Mouse (Mus musculus): Measurements from ENCODE around the gene Srd5a2. TPM values are rescaled to one million over a fixed set of nuclear protein-coding genes. Genes with fewer than 3 reads are reported as not detected.
A peak's percentile ranks its signal among the peaks of the same experiment; 100 is the strongest.

The Srd5a2 gene
- polyA plus RNA-seq, 1 experiment: 2.8 TPM

GRCm38 (mm10) chr17:74048229-74048816 is 607 bp upstream of the Srd5a2 start:
- Histone ChIP-seq H3K4me3 (ENCODE audit: insufficient read depth, low read depth, low read length) (no peak overlapping the region), H3K27ac (ENCODE audit: insufficient read depth, low read depth, low read length) (no peak overlapping the region), H3K4me1 (ENCODE audit: control insufficient read depth, insufficient read depth, low read length) (peaks cover 6% of the 10 kb centered on the region; the same call in 1 of the 2 replicates), H3K27me3 (replicated peaks; ENCODE audit: control insufficient read depth, insufficient read depth, low read length) (no peaks in the 10 kb centered on the region), H3K36me3 (ENCODE audit: control insufficient read depth, insufficient read depth, low read length) (no peaks in the 10 kb centered on the region)
- WGBS: 4% methylated on average over 19 of the region's 19 CpGs
- TF ChIP-seq POLR2A (IDR thresholded peaks at IDR 0.05; ENCODE audit: low read depth, low read length) (no peak), CTCF (conservative IDR thresholded peaks at IDR 0.05; ENCODE audit: insufficient read depth, insufficient read length, low read depth, low read length) (no peak)
- DNase-seq: no peak

- no peaks in the 10 kb centered on the region for H3K27me3 ChIP-seq (replicated peaks; ENCODE audit: control insufficient read depth, insufficient read depth, low read length)
- H3K36me3 ChIP-seq (ENCODE audit: control insufficient read depth, insufficient read depth, low read length): no peaks in the 10 kb centered on the region
- peaks cover 7% of the 10 kb centered on the region; the same call in 1 of the 2 replicates for H3K4me1 ChIP-seq (ENCODE audit: control insufficient read depth, insufficient read depth, low read length)
- peak; percentile 93 for DNase-seq
- no peak overlapping the region for H3K27ac ChIP-seq (ENCODE audit: insufficient read depth, low read depth, low read length)
- no peak for TF ChIP-seq POLR2A (IDR thresholded peaks at IDR 0.05; ENCODE audit: low read depth, low read length)
- TF ChIP-seq CTCF (conservative IDR thresholded peaks at IDR 0.05; ENCODE audit: insufficient read depth, insufficient read length, low read depth, low read length): no peak
- no peak overlapping the region for H3K4me3 ChIP-seq (ENCODE audit: insufficient read depth, low read depth, low read length)
- 26% methylated on average over 4 of the region's 4 CpGs for WGBS
These were observed 4.0 kb downstream of the Srd5a2 start for GRCm38 (mm10) chr17:74043754-74044153.

GRCm38 (mm10) chr17:74020526-74021203 is 27.1 kb downstream of the Srd5a2 start:
- Histone ChIP-seq H3K27ac (ENCODE audit: insufficient read depth, low read depth, low read length) (no peak overlapping the region), H3K36me3 (ENCODE audit: control insufficient read depth, insufficient read depth, low read length) (no peaks in the 10 kb centered on the region), H3K4me1 (ENCODE audit: control insufficient read depth, insufficient read depth, low read length) (no peaks in the 10 kb centered on the region), H3K4me3 (ENCODE audit: insufficient read depth, low read depth, low read length) (no peak overlapping the region), H3K27me3 (replicated peaks; ENCODE audit: control insufficient read depth, insufficient read depth, low read length) (no peaks in the 10 kb centered on the region)
- TF ChIP-seq CTCF (conservative IDR thresholded peaks at IDR 0.05; ENCODE audit: insufficient read depth, insufficient read length, low read depth, low read length) (peak; percentile 99), POLR2A (IDR thresholded peaks at IDR 0.05; ENCODE audit: low read depth, low read length) (no peak)
- WGBS: 36% methylated on average over 8 of the region's 8 CpGs
- DNase-seq: peak; percentile 87

DNA sequence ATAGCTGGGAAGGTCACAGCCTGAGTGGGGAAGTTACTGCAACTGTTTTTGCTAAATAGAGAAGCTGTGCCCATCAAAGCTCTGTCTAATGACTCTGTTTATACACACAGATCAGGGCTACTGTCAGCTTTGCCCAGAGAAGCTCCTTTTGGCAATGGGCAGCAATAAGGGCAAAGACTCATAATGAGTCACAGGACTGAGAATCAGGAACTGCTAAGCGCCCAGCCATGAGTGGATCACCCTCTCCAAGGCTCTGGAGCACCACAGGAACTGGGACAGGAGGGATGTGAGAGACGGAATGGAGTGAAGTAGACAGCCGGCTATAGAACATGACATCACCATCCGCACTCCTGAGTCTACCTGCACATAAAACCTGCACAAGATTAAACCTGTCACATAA is 29.4 kb downstream of the Srd5a2 start:
- Histone ChIP-seq H3K4me1 (ENCODE audit: control insufficient read depth, insufficient read depth, low read length) (no peaks in the 10 kb centered on the region), H3K4me3 (ENCODE audit: insufficient read depth, low read depth, low read length) (no peak overlapping the region), H3K36me3 (ENCODE audit: control insufficient read depth, insufficient read depth, low read length) (no peaks in the 10 kb centered on the region), H3K27me3 (replicated peaks; ENCODE audit: control insufficient read depth, insufficient read depth, low read length) (no peaks in the 10 kb centered on the region), H3K27ac (ENCODE audit: insufficient read depth, low read depth, low read length) (no peak overlapping the region)
- TF ChIP-seq CTCF (conservative IDR thresholded peaks at IDR 0.05; ENCODE audit: insufficient read depth, insufficient read length, low read depth, low read length) (no peak), POLR2A (IDR thresholded peaks at IDR 0.05; ENCODE audit: low read depth, low read length) (no peak)
- 91% methylated on average over 4 of the region's 4 CpGs for WGBS
- no peak for DNase-seq

GRCm38 (mm10) chr17:74017649-74018048 is 30.1 kb downstream of the Srd5a2 start:
- TF ChIP-seq CTCF (conservative IDR thresholded peaks at IDR 0.05; ENCODE audit: insufficient read depth, insufficient read length, low read depth, low read length) (no peak), POLR2A (IDR thresholded peaks at IDR 0.05; ENCODE audit: low read depth, low read length) (no peak)
- 96% methylated on average over 1 of the region's 1 CpGs for WGBS
- H3K27me3 ChIP-seq (replicated peaks; ENCODE audit: control insufficient read depth, insufficient read depth, low read length): no peaks in the 10 kb centered on the region

DNA sequence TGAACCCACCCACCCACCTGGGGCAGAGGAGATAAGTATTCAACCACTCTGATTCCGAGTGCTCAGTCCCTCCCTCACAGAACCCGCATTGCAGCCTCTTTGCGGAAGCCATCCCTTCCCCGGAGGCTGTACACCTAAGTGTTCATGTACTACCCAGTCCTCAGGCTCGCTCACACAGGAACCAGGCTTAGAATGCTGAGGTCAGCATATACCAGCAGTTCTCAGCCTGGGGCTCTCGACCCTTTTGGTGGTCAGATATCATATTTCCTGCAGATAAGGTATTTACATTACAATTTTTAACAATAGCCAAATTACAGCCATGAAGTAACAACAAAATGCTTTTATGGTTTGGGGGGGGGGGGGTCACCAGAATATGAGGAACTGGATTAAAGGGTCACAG is 32.6 kb downstream of the Srd5a2 start:
- Histone ChIP-seq H3K27ac (ENCODE audit: insufficient read depth, low read depth, low read length) (no peak overlapping the region), H3K27me3 (replicated peaks; ENCODE audit: control insufficient read depth, insufficient read depth, low read length) (no peaks in the 10 kb centered on the region), H3K4me3 (ENCODE audit: insufficient read depth, low read depth, low read length) (no peak overlapping the region), H3K36me3 (ENCODE audit: control insufficient read depth, insufficient read depth, low read length) (no peaks in the 10 kb centered on the region), H3K4me1 (ENCODE audit: control insufficient read depth, insufficient read depth, low read length) (no peaks in the 10 kb centered on the region)
- DNase-seq: no peak
- WGBS: 86% methylated on average over 6 of the region's 6 CpGs
- TF ChIP-seq CTCF (conservative IDR thresholded peaks at IDR 0.05; ENCODE audit: insufficient read depth, insufficient read length, low read depth, low read length) (no peak), POLR2A (IDR thresholded peaks at IDR 0.05; ENCODE audit: low read depth, low read length) (no peak)

More at GRCm38 (mm10) chr17:74017649-74018048, 30.1 kb downstream of the Srd5a2 start:
- no peak overlapping the region for H3K4me3 ChIP-seq (ENCODE audit: insufficient read depth, low read depth, low read length)
- no peak overlapping the region for H3K27ac ChIP-seq (ENCODE audit: insufficient read depth, low read depth, low read length)
- H3K4me1 ChIP-seq (ENCODE audit: control insufficient read depth, insufficient read depth, low read length): no peaks in the 10 kb centered on the region
- no peaks in the 10 kb centered on the region for H3K36me3 ChIP-seq (ENCODE audit: control insufficient read depth, insufficient read depth, low read length)
- no peak for DNase-seq

GRCm38 (mm10) chr17:74008680-74009079 is 39.0 kb downstream of the Srd5a2 start:
- no peak overlapping the region for H3K4me3 ChIP-seq (ENCODE audit: insufficient read depth, low read depth, low read length)
- H3K27me3 ChIP-seq (replicated peaks; ENCODE audit: control insufficient read depth, insufficient read depth, low read length): no peaks in the 10 kb centered on the region
- no peaks in the 10 kb centered on the region for H3K36me3 ChIP-seq (ENCODE audit: control insufficient read depth, insufficient read depth, low read length)
- no peak overlapping the region for H3K27ac ChIP-seq (ENCODE audit: insufficient read depth, low read depth, low read length)
- no peak for DNase-seq
- no peak for TF ChIP-seq POLR2A (IDR thresholded peaks at IDR 0.05; ENCODE audit: low read depth, low read length)
- no peak for TF ChIP-seq CTCF (conservative IDR thresholded peaks at IDR 0.05; ENCODE audit: insufficient read depth, insufficient read length, low read depth, low read length)
- 23% methylated on average over 4 of the region's 4 CpGs for WGBS
- H3K4me1 ChIP-seq (ENCODE audit: control insufficient read depth, insufficient read depth, low read length): peaks cover 6% of the 10 kb centered on the region; the same call in 1 of the 2 replicates

Data from kidney, adult 2 months (tissue).